Mouse (Mus musculus) limb, embryonic 14.5 days (tissue): ENCODE data around the gene Srcin1. TPM values are rescaled to one million over a fixed set of nuclear protein-coding genes. Genes with fewer than 3 reads are reported as not detected.

Source experiments
- ATAC-seq: fragments of 200-750 bp; cut with Nextera tagmentation; 2 replicates; pipeline ENCODE4 v1.8.0; 2017; ENCODE audit warnings: low read depth, moderate number of reproducible peaks, moderate TSS enrichment; ENCODE audit not compliant: low FRiP score
- DNase-seq: peaks from one replicate; pipeline ENCODE4 v3.0.0-alpha.2; 2015; ENCODE audit warnings: low spot score
- H3K27ac ChIP-seq: fragments of 300-500 bp; sonication (generic); replicated peaks from 2 replicates; pipeline ENCODE4 v1.5.1; 2014; ENCODE audit warnings: low read depth, mild to moderate bottlenecking, low read length, moderate library complexity, mixed read lengths
- H3K27me3 ChIP-seq: fragments of 300-500 bp; sonication (generic); 2 replicates; pipeline ENCODE4 v1.6.1; 2014; ENCODE audit warnings: low read length, mixed read lengths; ENCODE audit not compliant: control insufficient read depth, insufficient read depth
- H3K36me3 ChIP-seq: fragments of 300-500 bp; sonication (generic); 2 replicates; pipeline ENCODE4 v1.6.1; 2014; ENCODE audit warnings: mild to moderate bottlenecking, low read length, moderate library complexity, mixed read lengths; ENCODE audit not compliant: control insufficient read depth, insufficient read depth
- H3K4me1 ChIP-seq: fragments of 300-500 bp; sonication (generic); 2 replicates; pipeline ENCODE4 v1.6.1; 2014; ENCODE audit warnings: antibody characterized with exemption, low read length, mixed read lengths; ENCODE audit not compliant: control insufficient read depth, insufficient read depth
- H3K4me2 ChIP-seq: fragments of 300-500 bp; sonication (generic); replicated peaks from 2 replicates; pipeline ENCODE4 v1.6.1; 2014; ENCODE audit warnings: low read depth, mild to moderate bottlenecking, low read length, moderate library complexity; ENCODE audit not compliant: severe bottlenecking
- H3K4me3 ChIP-seq: fragments of 300-500 bp; sonication (generic); replicated peaks from 2 replicates; pipeline ENCODE4 v1.5.1; 2014; ENCODE audit warnings: low read length
- H3K9ac ChIP-seq: fragments of 300-500 bp; sonication (generic); 2 replicates; pipeline ENCODE4 v1.6.1; 2014; ENCODE audit warnings: mild to moderate bottlenecking, low read depth, low read length, moderate library complexity; ENCODE audit not compliant: severe bottlenecking
- H3K9me3 ChIP-seq: fragments of 300-500 bp; sonication (generic); 2 replicates; pipeline ENCODE4 v1.6.1; 2016; ENCODE audit warnings: low read length; ENCODE audit not compliant: control insufficient read depth
- POLR2A ChIP-seq: fragments of 200-500 bp; IDR thresholded peaks from 2 replicates; pipeline ENCODE4 v1.8.0; 2012; ENCODE audit warnings: inconsistent platforms, mild to moderate bottlenecking, moderate library complexity, borderline replicate concordance; ENCODE audit not compliant: insufficient read depth, insufficient read length; ENCODE audit errors: extremely low read depth
- WGBS: fragments of 180-500 bp; shearing (Covaris S2); extraction: QIAGEN DNeasy Blood & Tissue Kit; methylation state at CpG from one replicate; pipeline ENCODE4 v1.1.7; 2014; 5-methylcytosine and 5-hydroxymethylcytosine counted together
- polyA plus RNA-seq, 2 experiments: library from polyadenylated mRNA; depleted of rRNA in 1 of 2; stranded (reverse) in 1 of 2; unstranded in 1 of 2; fragments of >200 nt; fragmentation: Nextera tagmentation in 1 of 2; extraction: Ambion mirVana in 1 of 2; gene quantifications; 2 replicates each; pipeline versions ENCODE4 v1.2.1 to v1.2.3; 2012 to 2014

The Srcin1 gene
- polyA plus RNA-seq, 2 experiments = 0.39 to 4.0 TPM

DNA sequence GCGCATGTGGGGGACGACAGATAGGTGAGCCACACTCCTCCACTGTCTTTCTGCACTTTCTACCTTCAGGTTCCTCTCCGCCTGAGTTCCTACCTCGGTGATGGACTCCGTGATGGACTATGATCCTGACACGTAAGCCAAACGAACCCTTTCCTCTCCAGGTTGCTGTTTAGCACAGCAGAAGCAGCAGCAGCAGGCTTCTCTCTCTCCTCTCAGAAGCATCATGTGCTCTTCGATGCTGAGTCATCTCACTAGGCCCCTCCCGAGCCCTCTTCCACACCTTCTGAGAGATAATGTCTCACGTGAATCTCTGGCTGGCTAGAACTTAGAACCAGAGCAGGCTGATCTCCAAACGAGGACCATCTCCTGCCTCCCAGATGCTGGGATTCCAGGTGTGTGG is 42.4 kb upstream of the Srcin1 start:
- H3K27ac ChIP-seq = no peak overlapping the region
- H3K36me3 ChIP-seq = no peaks in the 10 kb centered on the region
- 47% methylated on average over 11 of the region's 11 CpGs for WGBS
- DNase-seq = no peak
- no peak for ATAC-seq
- H3K27me3 ChIP-seq = peaks cover 14% of the 10 kb centered on the region
- H3K9me3 ChIP-seq = no peaks in the 10 kb centered on the region
- H3K4me2 ChIP-seq = no peak overlapping the region
- TF ChIP-seq POLR2A = no peak
- no peaks in the 10 kb centered on the region for H3K4me1 ChIP-seq
- H3K4me3 ChIP-seq = no peak overlapping the region
- no peak overlapping the region for H3K9ac ChIP-seq

DNA sequence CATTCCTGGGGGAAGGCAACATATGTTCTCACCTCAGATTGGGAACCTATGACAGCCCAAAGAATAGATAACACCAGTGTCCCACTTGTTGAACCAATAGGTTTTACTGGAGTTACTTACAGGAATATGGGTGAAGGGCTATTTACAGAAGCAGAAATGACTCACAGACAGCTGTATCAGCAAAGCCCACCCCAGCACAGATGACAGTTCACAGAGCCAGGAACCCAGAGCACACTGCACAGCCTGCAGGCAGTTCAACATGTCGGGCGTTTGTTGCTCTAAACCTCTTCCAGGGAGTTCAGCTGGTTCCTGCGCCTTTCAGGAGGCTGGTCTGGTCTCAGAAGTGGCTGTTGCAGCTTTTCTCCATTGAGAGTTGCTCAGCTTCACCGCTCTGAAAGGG is 39.3 kb upstream of the Srcin1 start:
- no peak for DNase-seq
- H3K36me3 ChIP-seq = no peaks in the 10 kb centered on the region
- TF ChIP-seq POLR2A = no peak
- H3K27me3 ChIP-seq = peaks cover 14% of the 10 kb centered on the region
- no peak overlapping the region for H3K4me2 ChIP-seq
- no peak overlapping the region for H3K9ac ChIP-seq
- no peaks in the 10 kb centered on the region for H3K4me1 ChIP-seq
- ATAC-seq = no peak
- 70% methylated on average over 4 of the region's 4 CpGs for WGBS
- H3K27ac ChIP-seq = no peak overlapping the region
- no peak overlapping the region for H3K4me3 ChIP-seq
- no peaks in the 10 kb centered on the region for H3K9me3 ChIP-seq

DNA sequence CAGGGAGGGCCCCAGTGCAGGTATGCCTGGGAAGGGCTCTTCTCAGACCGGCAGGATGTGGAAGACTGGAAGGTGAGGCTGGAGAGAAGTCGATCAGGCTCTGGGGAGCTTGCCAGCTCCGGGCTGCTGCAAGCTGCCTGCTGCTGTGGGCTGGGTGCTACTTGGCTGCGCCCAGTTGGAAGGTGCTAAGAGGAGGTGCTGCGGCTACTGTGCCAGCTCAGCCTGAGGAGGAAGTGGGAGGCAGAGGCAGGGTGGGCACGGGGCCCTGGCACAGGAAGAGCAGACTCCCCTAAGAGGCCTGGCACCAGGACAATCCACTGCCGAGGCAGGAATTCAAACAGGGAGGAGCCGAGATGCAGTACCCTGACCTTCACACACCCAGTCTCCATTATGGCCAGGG is 35.1 kb upstream of the Srcin1 start:
- Histone ChIP-seq H3K36me3 (no peaks in the 10 kb centered on the region), H3K9ac (no peak overlapping the region), H3K4me2 (no peak overlapping the region), H3K4me3 (no peak overlapping the region), H3K27me3 (no peaks in the 10 kb centered on the region), H3K9me3 (no peaks in the 10 kb centered on the region), H3K27ac (no peak overlapping the region), H3K4me1 (no peaks in the 10 kb centered on the region)
- DNase-seq = no peak
- TF ChIP-seq POLR2A = no peak
- ATAC-seq = no peak
- WGBS = 72% methylated on average over 8 of the region's 8 CpGs

GRCm38 (mm10) chr11:97609743-97610142 is 33.8 kb upstream of the Srcin1 start:
- no peak for ATAC-seq

DNA sequence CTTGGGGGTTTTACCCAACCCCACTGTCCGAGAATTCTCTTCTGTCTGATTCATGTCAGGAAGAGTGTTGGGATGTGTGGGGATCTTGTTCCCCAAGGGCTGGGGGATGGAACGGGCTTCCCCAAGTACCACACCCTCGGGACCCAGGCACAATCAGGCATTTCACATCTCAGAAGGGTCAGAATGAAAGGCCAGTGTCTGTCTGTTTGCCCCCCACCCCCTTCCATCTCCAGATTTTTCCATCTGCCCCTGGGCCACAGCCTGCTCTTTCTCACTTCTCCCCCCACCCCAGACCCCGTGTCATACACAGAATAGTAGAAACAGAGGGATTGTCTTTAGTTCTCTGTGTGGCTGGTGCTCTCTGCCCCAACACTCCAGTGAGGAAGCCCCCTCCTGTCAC is 32.9 kb upstream of the Srcin1 start:
- no peaks in the 10 kb centered on the region for H3K9me3 ChIP-seq
- no peak overlapping the region for H3K4me3 ChIP-seq
- WGBS = 82% methylated on average over 4 of the region's 4 CpGs
- no peaks in the 10 kb centered on the region for H3K4me1 ChIP-seq
- no peak for ATAC-seq
- no peak overlapping the region for H3K9ac ChIP-seq
- no peaks in the 10 kb centered on the region for H3K36me3 ChIP-seq
- no peak for TF ChIP-seq POLR2A
- H3K27ac ChIP-seq = no peak overlapping the region
- H3K27me3 ChIP-seq = no peaks in the 10 kb centered on the region
- no peak overlapping the region for H3K4me2 ChIP-seq
- DNase-seq = no peak

More at GRCm38 (mm10) chr11:97609743-97610142, 33.8 kb upstream of the Srcin1 start:
- Histone ChIP-seq H3K27ac (no peak overlapping the region), H3K36me3 (no peaks in the 10 kb centered on the region), H3K4me2 (no peak overlapping the region), H3K4me1 (no peaks in the 10 kb centered on the region), H3K27me3 (no peaks in the 10 kb centered on the region), H3K9ac (no peak overlapping the region), H3K9me3 (no peaks in the 10 kb centered on the region), H3K4me3 (no peak overlapping the region)
- TF ChIP-seq POLR2A = no peak
- WGBS = 85% methylated on average over 13 of the region's 13 CpGs
- DNase-seq = no peak
